Mouse (Mus musculus) kidney, postnatal 0 days (tissue): ENCODE measurements around the gene Kdm4c. TPM values are rescaled to one million over a fixed set of nuclear protein-coding genes. Genes with fewer than 3 reads are reported as not detected.

Experiments
- ATAC-seq: fragments of 200-750 bp; cut with Nextera tagmentation; replicated peaks from 2 replicates; pipeline ENCODE4 v1.8.0; 2017; ENCODE audit warnings: low read depth, moderate number of reproducible peaks, moderate TSS enrichment, moderate library complexity; ENCODE audit not compliant: low FRiP score
- DNase-seq: peaks from one replicate; pipeline ENCODE4 v3.0.0-alpha.2; 2016; ENCODE audit warnings: low spot score
- H3K27ac ChIP-seq: fragments of 300-500 bp; sonication (generic); 2 replicates; pipeline ENCODE4 v1.5.1; 2014; ENCODE audit warnings: mild to moderate bottlenecking
- H3K27me3 ChIP-seq: fragments of 300-500 bp; sonication (generic); 2 replicates; pipeline ENCODE4 v1.6.1; 2014; ENCODE audit warnings: low read length, mixed read lengths; ENCODE audit not compliant: insufficient read depth
- H3K36me3 ChIP-seq: fragments of 300-500 bp; sonication (generic); 2 replicates; pipeline ENCODE4 v1.6.1; 2014; ENCODE audit warnings: low read length, mixed read lengths; ENCODE audit not compliant: insufficient read depth
- H3K4me1 ChIP-seq: fragments of 300-500 bp; sonication (generic); replicated peaks from 2 replicates; pipeline ENCODE4 v1.6.1; 2014; ENCODE audit warnings: antibody characterized with exemption, low read length, mixed read lengths; ENCODE audit not compliant: insufficient read depth
- H3K4me2 ChIP-seq: fragments of 300-500 bp; sonication (generic); 2 replicates; pipeline ENCODE4 v1.6.1; 2014; ENCODE audit warnings: mild to moderate bottlenecking, low read length, moderate library complexity, mixed read lengths
- H3K4me3 ChIP-seq: fragments of 300-500 bp; sonication (generic); replicated peaks from 2 replicates; pipeline ENCODE4 v1.5.1; 2014; ENCODE audit warnings: low read depth, low read length
- H3K9ac ChIP-seq: fragments of 300-500 bp; sonication (generic); 2 replicates; pipeline ENCODE4 v1.6.1; 2014; ENCODE audit warnings: low read depth, low read length
- H3K9me3 ChIP-seq: fragments of 300-500 bp; sonication (generic); replicated peaks from 2 replicates; pipeline ENCODE4 v1.6.1; 2016; ENCODE audit warnings: low read length, inconsistent platforms, mixed read lengths
- CTCF ChIP-seq: IDR thresholded peaks from 2 replicates; pipeline ENCODE4 v1.5.1; 2016; ENCODE audit warnings: antibody characterized with exemption, low read depth, mild to moderate bottlenecking, moderate library complexity
- WGBS: fragments of 180-500 bp; shearing (Covaris S2); extraction: QIAGEN DNeasy Blood & Tissue Kit; methylation state at CpG from one replicate; pipeline ENCODE4 v1.1.7; 2014; 5-methylcytosine and 5-hydroxymethylcytosine counted together
- polyA plus RNA-seq: library from polyadenylated mRNA; unstranded; fragments of >200 nt; fragmentation: Nextera tagmentation; extraction: Ambion mirVana; gene quantifications from 2 replicates; pipeline ENCODE4 v1.2.1, GENCODE M21; 2015

The Kdm4c gene
- polyA plus RNA-seq, 1 experiment from 2014 or later = 10.3 TPM

GRCm38 (mm10) chr4:74261879-74262278 is 19.6 kb downstream of the Kdm4c start:
- H3K27me3 ChIP-seq = no peaks in the 10 kb centered on the region
- no peak overlapping the region for H3K9ac ChIP-seq
- H3K27ac ChIP-seq = no peak overlapping the region
- H3K4me1 ChIP-seq = no peaks in the 10 kb centered on the region
- 0 out of 2 replicates have a peak, but pooled peaks cover 3% of the 10 kb centered on the region for H3K36me3 ChIP-seq
- no peak overlapping the region for H3K4me3 ChIP-seq
- TF ChIP-seq CTCF = no peak
- DNase-seq = no peak
- no peak for ATAC-seq
- H3K4me2 ChIP-seq = no peak overlapping the region
- no peaks in the 10 kb centered on the region for H3K9me3 ChIP-seq

DNA sequence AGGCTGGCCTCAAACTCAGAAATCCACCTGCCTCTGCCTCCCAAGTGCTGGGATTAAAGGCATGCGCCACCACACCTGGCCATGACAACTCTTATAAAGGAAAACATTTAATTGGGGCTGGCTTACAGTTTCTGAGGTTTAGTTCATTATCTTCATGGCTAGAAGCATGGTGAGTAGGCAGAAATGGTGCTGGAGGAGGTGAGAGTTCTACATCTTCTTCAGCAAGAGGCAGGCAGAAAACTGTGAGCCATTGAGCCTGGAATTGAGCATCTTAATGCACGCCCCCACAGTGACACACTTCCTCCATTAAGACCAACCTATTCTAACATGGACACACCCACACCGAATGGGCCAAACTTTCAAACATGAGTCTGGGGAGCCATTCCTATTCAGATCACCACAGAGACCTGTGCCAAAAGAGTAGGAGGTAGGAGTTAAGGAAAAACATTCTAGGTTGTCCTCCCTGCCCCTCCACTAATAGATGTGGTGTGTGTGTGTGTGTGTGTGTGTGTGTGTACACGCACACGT is 22.2 kb downstream of the Kdm4c start:
- H3K4me3 ChIP-seq = no peak overlapping the region
- ATAC-seq (no peak), DNase-seq (no peak)
- 0 out of 2 replicates have a peak, but pooled peaks cover 3% of the 10 kb centered on the region for H3K36me3 ChIP-seq
- no peak overlapping the region for H3K4me2 ChIP-seq
- 94% methylated on average over 5 of the region's 5 CpGs for WGBS
- no peak for TF ChIP-seq CTCF
- H3K4me1 ChIP-seq = no peaks in the 10 kb centered on the region
- H3K9me3 ChIP-seq = no peaks in the 10 kb centered on the region
- no peaks in the 10 kb centered on the region for H3K27me3 ChIP-seq
- no peak overlapping the region for H3K27ac ChIP-seq
- no peak overlapping the region for H3K9ac ChIP-seq

GRCm38 (mm10) chr4:74271180-74271579 is 28.9 kb downstream of the Kdm4c start:
- ATAC-seq (no peak), DNase-seq (no peak)
- WGBS = 82% methylated on average over 5 of the region's 5 CpGs
- no peaks in the 10 kb centered on the region for H3K27me3 ChIP-seq
- H3K4me3 ChIP-seq = no peak overlapping the region
- 0 out of 2 replicates have a peak, but pooled peaks cover 7% of the 10 kb centered on the region for H3K36me3 ChIP-seq
- no peak overlapping the region for H3K27ac ChIP-seq
- H3K9ac ChIP-seq = no peak overlapping the region
- no peak for TF ChIP-seq CTCF
- no peak overlapping the region for H3K4me2 ChIP-seq
- H3K4me1 ChIP-seq = no peaks in the 10 kb centered on the region
- H3K9me3 ChIP-seq = no peaks in the 10 kb centered on the region

DNA sequence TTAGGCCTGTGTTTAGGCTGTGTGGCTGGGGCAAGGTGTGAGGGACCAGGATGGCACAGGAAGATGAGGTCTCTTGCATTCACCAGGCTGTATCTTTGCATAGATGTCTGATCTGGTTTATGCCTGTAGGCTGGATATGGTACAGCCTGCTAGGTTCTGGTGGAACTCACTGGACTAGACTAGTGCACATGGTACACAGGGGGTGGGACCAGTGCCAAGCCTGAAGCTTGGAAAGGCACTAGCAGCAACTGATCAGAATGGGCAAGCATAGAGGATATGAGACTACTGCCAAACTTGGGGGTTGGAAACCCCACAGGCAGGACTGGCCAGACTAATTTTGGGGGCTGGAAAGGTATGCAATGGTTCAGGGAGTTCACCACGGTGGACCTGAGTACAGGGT is 35.2 kb downstream of the Kdm4c start:
- Histone ChIP-seq H3K9ac (no peak overlapping the region), H3K27ac (no peak overlapping the region), H3K4me1 (no peaks in the 10 kb centered on the region), H3K4me2 (no peak overlapping the region), H3K4me3 (no peak overlapping the region), H3K27me3 (no peaks in the 10 kb centered on the region), H3K9me3 (no peaks in the 10 kb centered on the region), H3K36me3 (0 out of 2 replicates have a peak, but pooled peaks cover 4% of the 10 kb centered on the region)
- DNase-seq = no peak
- no peak for ATAC-seq
- WGBS = 86% methylated on average over 1 of the region's 1 CpGs
- TF ChIP-seq CTCF = no peak

DNA sequence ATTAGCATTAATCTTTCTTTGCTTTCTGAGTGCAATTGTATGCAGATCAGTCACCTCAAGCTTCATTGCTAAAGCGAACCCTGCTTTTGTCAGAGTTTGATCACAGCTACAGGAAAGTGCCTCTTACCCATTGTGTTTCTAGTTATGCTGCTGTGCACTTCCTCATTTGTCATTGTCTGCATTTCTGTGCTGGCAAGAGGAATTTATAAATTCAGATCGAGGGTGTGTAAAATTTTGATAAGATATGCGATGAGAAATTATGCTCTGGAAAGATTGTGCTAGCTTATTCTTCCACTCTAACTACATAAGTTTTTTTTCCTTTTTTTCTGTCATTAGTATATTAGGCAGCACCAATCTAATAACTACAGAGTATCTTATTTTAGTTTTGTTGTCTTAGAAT is 37.9 kb downstream of the Kdm4c start:
- ATAC-seq (no peak), DNase-seq (no peak)
- no peaks in the 10 kb centered on the region for H3K27me3 ChIP-seq
- H3K27ac ChIP-seq = no peak overlapping the region
- no peaks in the 10 kb centered on the region for H3K4me1 ChIP-seq
- no peak for TF ChIP-seq CTCF
- 78% methylated on average over 3 of the region's 3 CpGs for WGBS
- no peak overlapping the region for H3K4me3 ChIP-seq
- H3K9me3 ChIP-seq = no peaks in the 10 kb centered on the region
- no peak overlapping the region for H3K9ac ChIP-seq
- H3K36me3 ChIP-seq = 0 out of 2 replicates have a peak, but pooled peaks cover 3% of the 10 kb centered on the region
- no peak overlapping the region for H3K4me2 ChIP-seq

DNA sequence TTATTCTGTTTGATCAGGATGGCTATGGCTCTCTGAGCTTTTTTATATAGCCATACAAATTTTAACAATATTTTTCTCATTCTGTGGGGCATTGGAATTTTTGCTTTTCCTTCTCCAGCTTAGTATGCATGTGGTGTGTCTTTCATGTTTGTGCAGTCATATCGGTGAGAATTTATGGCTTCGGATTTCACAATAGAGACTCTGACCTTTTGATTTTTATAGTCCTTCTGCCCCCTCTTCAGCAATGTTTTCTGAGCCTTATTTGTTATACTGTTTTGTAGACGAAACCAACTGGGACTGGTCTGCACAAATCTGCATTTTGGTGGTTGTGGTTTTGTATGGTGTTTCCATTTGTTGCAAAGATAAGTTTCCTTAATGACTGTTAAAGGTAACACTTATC is 45.6 kb downstream of the Kdm4c start:
- no peak for ATAC-seq
- no peak overlapping the region for H3K4me3 ChIP-seq
- 84% methylated on average over 3 of the region's 3 CpGs for WGBS

GRCm38 (mm10) chr4:74294726-74295125 is 52.4 kb downstream of the Kdm4c start:
- Histone ChIP-seq H3K4me2 (no peak overlapping the region), H3K4me1 (no peaks in the 10 kb centered on the region), H3K4me3 (no peak overlapping the region), H3K36me3 (peaks cover 5% of the 10 kb centered on the region; the same call in 1 of the 2 replicates), H3K27me3 (no peaks in the 10 kb centered on the region), H3K27ac (no peak overlapping the region), H3K9me3 (no peaks in the 10 kb centered on the region), H3K9ac (no peak overlapping the region)
- TF ChIP-seq CTCF = no peak
- DNase-seq = no peak
- 75% methylated on average over 3 of the region's 3 CpGs for WGBS
- ATAC-seq = no peak

More for the DNA sequence above, 45.6 kb downstream of the Kdm4c start:
- no peaks in the 10 kb centered on the region for H3K27me3 ChIP-seq
- H3K4me2 ChIP-seq = no peak overlapping the region
- no peak overlapping the region for H3K9ac ChIP-seq
- TF ChIP-seq CTCF = no peak
- DNase-seq = no peak
- no peak overlapping the region for H3K27ac ChIP-seq
- no peaks in the 10 kb centered on the region for H3K9me3 ChIP-seq
- H3K36me3 ChIP-seq = 0 out of 2 replicates have a peak, but pooled peaks cover 3% of the 10 kb centered on the region
- no peaks in the 10 kb centered on the region for H3K4me1 ChIP-seq
